ENCODE assay signal across 8 mouse cellular contexts in genomic region chr5:23433720-23434597, GRCm38 (mm10). TPM values are rescaled to one million over a fixed set of nuclear protein-coding genes. Genes with fewer than 3 reads are reported as not detected.
DNase-seq lines count a peak whose midpoint lies in the region; ATAC-seq and TF ChIP-seq lines count a peak whose summit lies in the region.

Gene Kmt2e, plus strand, starts transcription at chr5:23434441.

- peak within 1 kb of the TSS; percentile 64 for H3K4me2 ChIP-seq in lung, postnatal 0 days (replicated peaks; ENCODE audit: low read depth, low read length)

- H3K4me1 ChIP-seq in hindbrain, embryonic 10.5 days (replicated peaks) = peaks cover 38% of the 10 kb centered on the region
- peaks cover 14% of the 10 kb centered on the region; the same call in 1 of the 2 replicates for H3K4me1 ChIP-seq in lung, postnatal 0 days (ENCODE audit: insufficient read depth, low read depth, low read length)

- peak within 1 kb of the TSS; percentile 100 for H3K9ac ChIP-seq in lung, postnatal 0 days (replicated peaks; ENCODE audit: low read depth)

- DNase-seq in NIH3T3 (ENCODE audit: low read depth) = peak; percentile 95
- DNase-seq in cerebellum, adult 9-11 months = peak; percentile 95
- peak; percentile 91 to 95 for DNase-seq in frontal cortex, adult 2 months (ENCODE audit: extremely low spot score in 1 of 2, low spot score in 1 of 2)
- DNase-seq in hindbrain, embryonic 10.5 days (ENCODE audit: low spot score) = peak; percentile 90
- peak; percentile 96 for DNase-seq in layer of hippocampus, postnatal 10 days (ENCODE audit: low spot score in 2 of 2)
- peak; percentile 95 for DNase-seq in lung, postnatal 0 days (ENCODE audit: low spot score)
- peak; percentile 93 for DNase-seq in ovary, postnatal 10 days (ENCODE audit: low spot score)
- peak; percentile 92 for DNase-seq in thymus, postnatal 0 days (ENCODE audit: low spot score)

- peak; percentile 76 for ATAC-seq in lung, postnatal 0 days

- peak; percentile 73 for TF ChIP-seq CTCF in lung, postnatal 0 days (IDR thresholded peaks at IDR 0.05)

- peak within 1 kb of the TSS; percentile 86 for H3K4me3 ChIP-seq in hindbrain, embryonic 10.5 days
- peak within 1 kb of the TSS; percentile 100 for H3K4me3 ChIP-seq in lung, postnatal 0 days (ENCODE audit: low read depth, low read length)

- no peaks in the 10 kb centered on the region for H3K9me3 ChIP-seq in hindbrain, embryonic 10.5 days
- H3K9me3 ChIP-seq in lung, postnatal 0 days (ENCODE audit: low read length) = no peaks in the 10 kb centered on the region

- under 1% methylated on average over 85 of the region's 85 CpGs for WGBS in hindbrain, embryonic 10.5 days
- 2% methylated on average over 67 of the region's 85 CpGs for WGBS in lung, postnatal 0 days

- no peaks in the 10 kb centered on the region for H3K36me3 ChIP-seq in hindbrain, embryonic 10.5 days
- no peaks in the 10 kb centered on the region for H3K36me3 ChIP-seq in lung, postnatal 0 days (ENCODE audit: insufficient read depth, low read length)

- H3K27ac ChIP-seq in hindbrain, embryonic 10.5 days = peak within 1 kb of the TSS; percentile 100
- peak within 1 kb of the TSS; percentile 100 for H3K27ac ChIP-seq in lung, postnatal 0 days (ENCODE audit: low read length)

- 0 out of 2 replicates have a peak, but pooled peaks have one; percentile 24 for TF ChIP-seq EP300 in lung, postnatal 0 days (IDR thresholded peaks at IDR 0.05)

- H3K27me3 ChIP-seq in hindbrain, embryonic 10.5 days (ENCODE audit: insufficient read depth, poor library complexity, severe bottlenecking) = no peaks in the 10 kb centered on the region
- no peaks in the 10 kb centered on the region for H3K27me3 ChIP-seq in lung, postnatal 0 days (replicated peaks; ENCODE audit: insufficient read depth, low read length)

RNA-seq across cellular contexts. Expression of gene Kmt2e, which starts in this region (rescaled TPM):
- 49.7 and 51.7 TPM in 2 replicates for polyA plus RNA-seq in frontal cortex, adult 2 months (2012; rRNA removed)
- polyA plus RNA-seq in hindbrain, embryonic 10.5 days (2016; fragmentation: Nextera tagmentation; extraction: Ambion mirVana) = 92.9 and 96.0 TPM in 2 replicates
- total RNA-seq in layer of hippocampus, postnatal 10 days (2021) = 100 to 1,000 TPM; 114 to 131 TPM
- 97.3 and 106 TPM in 2 replicates for polyA plus RNA-seq in lung, postnatal 0 days (2015; fragmentation: Nextera tagmentation; extraction: Ambion mirVana)
- polyA plus RNA-seq in thymus, postnatal 0 days (2015; fragmentation: Nextera tagmentation; extraction: Ambion mirVana) = 84.6 and 111 TPM in 2 replicates

Comparison
In these comparisons a context has a peak if more than half of its experiments do, and no peak if none do; other contexts are left out.
1. Peak in every context shown above with its lines: DNase-seq, ATAC-seq, H3K4me3 ChIP-seq and H3K27ac ChIP-seq.